Mouse (Mus musculus) kidney, embryonic 16.5 days (tissue): Measurements from ENCODE around the gene Atp5e. TPM values are rescaled to one million over a fixed set of nuclear protein-coding genes. Genes with fewer than 3 reads are reported as not detected.

Experiments
- polyA plus RNA-seq: library from polyadenylated mRNA; unstranded; fragments of >200 nt; fragmentation: Nextera tagmentation; extraction: Ambion mirVana; gene quantifications from 2 replicates; pipeline ENCODE4 v1.2.1, GENCODE M21; 2015

Atp5e gene
- polyA plus RNA-seq, 1 experiment from 2014 or later = 708 TPM

Other genes with a start within 250 kb of the Atp5e start
- gene Gnas, start 179.8 kb downstream of the Atp5e start, polyA plus RNA-seq = 743 and 1,325 TPM in 2 replicates
- 18.2 and 28.2 TPM in 2 replicates for gene Gm20721, start 117.4 kb downstream of the Atp5e start, polyA plus RNA-seq
- gene Nelfcd, start 48.3 kb downstream of the Atp5e start, polyA plus RNA-seq = 132 and 137 TPM in 2 replicates
- gene Ctsz, start 25.1 kb downstream of the Atp5e start, polyA plus RNA-seq = 153 and 173 TPM in 2 replicates
- gene Tubb1, start 13.4 kb downstream of the Atp5e start, polyA plus RNA-seq = 1.7 and 2.7 TPM in 2 replicates
- 113 and 115 TPM in 2 replicates for gene Prelid3b, start 9.0 kb upstream of the Atp5e start, polyA plus RNA-seq
- 0.02 TPM in 1 of 2 replicates, not detected in the other for gene Zfp831, start 179.4 kb upstream of the Atp5e start, polyA plus RNA-seq